Mouse (Mus musculus) adrenal gland, postnatal 25 days (tissue): ENCODE results near the gene Nfs1. TPM values are rescaled to one million over a fixed set of nuclear protein-coding genes. Genes with fewer than 3 reads are reported as not detected.

Experiments used
- total RNA-seq: library from RNA; stranded (reverse); gene quantifications from 2 replicates; pipeline ENCODE4 v1.2.3, GENCODE M21; 2021

Gene Nfs1
- total RNA-seq, 1 experiment from 2014 or later, result 93.5 TPM

Other genes starting within 250 kb of the Nfs1 start
- 74.4 and 114 TPM in 2 replicates for gene Uqcc1, start 213.9 kb downstream of the Nfs1 start, total RNA-seq
- gene Gm15557, start 203.5 kb downstream of the Nfs1 start, total RNA-seq, result not detected in 2 replicates
- 1.3 TPM in 1 of 2 replicates, not detected in the other for gene Gdf5, start 198.8 kb downstream of the Nfs1 start, total RNA-seq
- 12.2 and 19.0 TPM in 2 replicates for gene Cep250, start 187.7 kb downstream of the Nfs1 start, total RNA-seq
- gene 6430550D23Rik, start 136.2 kb downstream of the Nfs1 start, total RNA-seq, result 4.0 and 4.3 TPM in 2 replicates
- 242 and 246 TPM in 2 replicates for gene Ergic3, start 136.1 kb downstream of the Nfs1 start, total RNA-seq
- not detected in 2 replicates for gene Fer1l4, start 91.2 kb downstream of the Nfs1 start, total RNA-seq
- 2.4 and 2.9 TPM in 2 replicates for gene Spag4, start 79.0 kb downstream of the Nfs1 start, total RNA-seq
- gene Cpne1, start 32.2 kb downstream of the Nfs1 start, total RNA-seq, result 32.5 and 59.7 TPM in 2 replicates
- 23.0 and 26.1 TPM in 2 replicates for gene Rbm12, start 32.2 kb downstream of the Nfs1 start, total RNA-seq
- gene Gm28036, start 17.1 kb downstream of the Nfs1 start, total RNA-seq, result 17.5 and 21.0 TPM in 2 replicates
- 259 and 329 TPM in 2 replicates for gene Romo1, start 147 bp downstream of the Nfs1 start, total RNA-seq
- gene Rbm39, start 36.1 kb upstream of the Nfs1 start, total RNA-seq, result 413 and 478 TPM in 2 replicates
- 33.1 and 41.2 TPM in 2 replicates for gene Phf20, start 52.3 kb upstream of the Nfs1 start, total RNA-seq
- gene Cnbd2, start 168.1 kb upstream of the Nfs1 start, total RNA-seq, result 2.5 and 3.6 TPM in 2 replicates
- 102 and 123 TPM in 2 replicates for gene Scand1, start 168.5 kb upstream of the Nfs1 start, total RNA-seq